Mouse (Mus musculus) stomach, embryonic 14.5 days (tissue): ENCODE results near the gene Fau. TPM values are rescaled to one million over a fixed set of nuclear protein-coding genes. Genes with fewer than 3 reads are reported as not detected.

Experiments used
- ATAC-seq: fragments of 200-750 bp; cut with Nextera tagmentation; 2 replicates; pipeline ENCODE4 v1.8.0; 2017; ENCODE audit warnings: low read depth, moderate TSS enrichment; ENCODE audit not compliant: insufficient number of reproducible peaks, insufficient read depth, low FRiP score
- H3K27ac ChIP-seq: fragments of 300-500 bp; sonication (generic); 2 replicates; pipeline ENCODE4 v1.5.1; 2014; ENCODE audit warnings: mild to moderate bottlenecking, low read length, moderate library complexity, mixed read lengths
- H3K27me3 ChIP-seq: fragments of 300-500 bp; sonication (generic); 2 replicates; pipeline ENCODE4 v1.6.1; 2014; ENCODE audit warnings: low read length, control low read depth, mixed read lengths; ENCODE audit not compliant: control insufficient read depth, insufficient read depth
- H3K36me3 ChIP-seq: fragments of 300-500 bp; sonication (generic); 2 replicates; pipeline ENCODE4 v1.6.1; 2014; ENCODE audit warnings: mild to moderate bottlenecking, control low read depth, low read length, moderate library complexity, mixed read lengths; ENCODE audit not compliant: control insufficient read depth, insufficient read depth
- H3K4me1 ChIP-seq: fragments of 300-500 bp; sonication (generic); 2 replicates; pipeline ENCODE4 v1.6.1; 2014; ENCODE audit warnings: low read length, control low read depth, mixed read lengths; ENCODE audit not compliant: control insufficient read depth, insufficient read depth
- H3K4me2 ChIP-seq: fragments of 300-500 bp; sonication (generic); replicated peaks from 2 replicates; pipeline ENCODE4 v1.6.1; 2014; ENCODE audit warnings: low read depth, low read length, control low read depth
- H3K4me3 ChIP-seq: fragments of 300-500 bp; sonication (generic); 2 replicates; pipeline ENCODE4 v1.5.1; 2014; ENCODE audit warnings: low read depth, low read length, control low read depth
- H3K9ac ChIP-seq: fragments of 300-500 bp; sonication (generic); replicated peaks from 2 replicates; pipeline ENCODE4 v1.6.1; 2014; ENCODE audit warnings: low read depth, mild to moderate bottlenecking, control low read depth, low read length, moderate library complexity, mixed read lengths
- H3K9me3 ChIP-seq: fragments of 300-500 bp; sonication (generic); 2 replicates; pipeline ENCODE4 v1.6.1; 2016; ENCODE audit warnings: low read depth, low read length, control low read depth; ENCODE audit not compliant: control insufficient read depth
- WGBS: fragments of 180-500 bp; shearing (Covaris S2); extraction: QIAGEN DNeasy Blood & Tissue Kit; methylation state at CpG from one replicate; pipeline ENCODE4 v1.1.7; 2014; 5-methylcytosine and 5-hydroxymethylcytosine counted together
- polyA plus RNA-seq: library from polyadenylated mRNA; unstranded; fragments of >200 nt; fragmentation: Nextera tagmentation; extraction: Ambion mirVana; gene quantifications from 2 replicates; pipeline ENCODE4 v1.2.1, GENCODE M21; 2014

The Fau gene
- polyA plus RNA-seq = 902 and 945 TPM in 2 replicates

DNA sequence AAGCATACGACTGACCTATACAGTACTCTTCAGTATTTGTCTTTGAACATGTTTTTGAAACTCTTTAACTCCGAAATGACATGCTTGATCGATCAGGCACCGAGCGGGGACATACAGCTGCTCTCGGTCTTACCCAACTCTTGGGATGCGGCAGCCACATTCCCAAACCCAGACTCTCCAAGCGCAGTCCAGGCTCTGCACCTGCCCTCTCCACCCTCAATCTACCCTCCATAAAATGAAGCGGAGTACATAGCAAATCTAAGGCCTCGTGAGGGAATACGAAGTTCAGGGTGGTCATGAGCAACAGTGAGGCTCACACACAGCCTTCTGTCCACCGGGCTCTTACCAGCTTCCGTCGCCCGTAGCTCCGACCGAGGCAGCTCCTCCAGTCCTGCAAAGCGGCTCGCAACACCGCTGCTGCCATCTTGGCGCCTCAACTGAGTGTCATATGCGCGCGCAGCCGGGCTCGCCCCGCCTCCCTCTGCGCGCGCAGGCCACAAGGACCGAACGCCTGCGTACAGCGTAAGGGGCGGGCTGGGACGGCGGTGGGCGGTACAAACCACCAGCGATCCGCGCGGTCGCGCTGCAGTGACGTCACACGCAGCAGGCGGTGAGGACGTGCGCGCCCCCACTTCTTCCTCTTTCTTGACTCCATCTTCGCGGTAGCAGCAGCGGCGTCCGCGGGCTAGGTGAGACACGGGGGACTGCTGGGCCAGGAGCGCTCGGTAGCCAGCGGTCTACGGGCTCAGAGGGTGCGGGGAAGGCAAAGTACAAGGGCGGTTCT, at the start of gene Fau, which contains the start of gene Mrpl49:
Gene Fau, plus strand, starts transcription at position 532 of the 784 bp plus-strand sequence.
Gene Mrpl49, minus strand, starts transcription at position 473 of the 784 bp plus-strand sequence.
- Histone ChIP-seq H3K27me3 (no peaks in the 10 kb centered on the region), H3K9ac (peak within 1 kb of the TSS; percentile 86), H3K9me3 (no peaks in the 10 kb centered on the region), H3K27ac (peak within 1 kb of the TSS; percentile 67; the same call in 1 of the 2 replicates), H3K4me3 (peak within 1 kb of the TSS; percentile 89), H3K4me2 (peak within 1 kb of the TSS; percentile 85), H3K36me3 (peaks cover 39% of the 10 kb centered on the region), H3K4me1 (peaks cover 16% of the 10 kb centered on the region)
- under 1% methylated on average over 63 of the region's 63 CpGs for WGBS
- peak; percentile 88 for ATAC-seq

DNA sequence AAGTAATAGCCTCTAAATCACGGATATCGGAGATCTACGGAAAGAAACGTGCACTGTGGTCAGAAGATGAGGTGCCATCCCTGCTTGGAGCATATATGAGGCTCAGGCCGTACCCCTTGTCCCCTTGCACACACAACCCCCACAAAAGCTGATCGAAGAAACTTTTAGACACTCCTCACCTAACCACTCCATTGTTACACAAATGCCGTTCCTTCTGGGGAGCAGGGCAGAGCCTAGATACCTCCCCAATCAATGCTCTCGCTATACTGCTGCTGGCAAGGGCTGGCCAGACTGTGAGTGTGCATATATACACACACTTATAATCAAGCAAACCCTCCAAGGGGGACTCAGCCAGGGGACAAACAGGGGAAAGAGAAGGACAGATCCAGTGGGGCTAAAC, 48.5 kb upstream of the Fau start:
- no peaks in the 10 kb centered on the region for H3K4me1 ChIP-seq

DNA sequence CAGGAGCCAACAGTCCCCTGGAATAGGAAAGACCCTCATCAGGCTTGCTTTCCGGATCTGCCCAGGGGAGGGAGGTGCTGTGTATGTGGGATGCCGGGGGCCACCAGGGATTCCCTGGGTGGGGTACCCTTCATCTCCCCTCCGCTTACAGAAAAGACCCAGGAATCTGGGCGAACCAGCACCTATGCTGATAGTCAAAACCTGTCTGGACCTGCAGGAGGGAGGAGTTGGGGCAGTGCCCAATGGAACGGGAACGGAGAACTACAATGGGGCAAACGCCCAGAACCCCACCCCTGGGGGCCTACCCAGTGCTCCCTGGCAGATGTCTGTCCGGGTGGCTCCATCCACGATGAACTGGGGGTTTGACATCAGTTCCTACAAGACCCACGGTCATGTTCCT, 44.0 kb upstream of the Fau start:
- Histone ChIP-seq H3K9ac (no peak overlapping the region), H3K4me3 (no peak overlapping the region), H3K27ac (no peak overlapping the region), H3K4me1 (0 out of 2 replicates have a peak, but pooled peaks cover 3% of the 10 kb centered on the region), H3K27me3 (no peaks in the 10 kb centered on the region), H3K4me2 (0 out of 2 replicates have a peak overlapping the region, but pooled peaks have one; percentile 90), H3K9me3 (no peaks in the 10 kb centered on the region), H3K36me3 (no peaks in the 10 kb centered on the region; the same call in 1 of the 2 replicates)
- WGBS = 83% methylated on average over 10 of the region's 10 CpGs
- no peak for ATAC-seq

More for the DNA sequence above, 48.5 kb upstream of the Fau start:
- 83% methylated on average over 8 of the region's 8 CpGs for WGBS
- H3K4me2 ChIP-seq = no peak overlapping the region
- no peak for ATAC-seq
- H3K9ac ChIP-seq = no peak overlapping the region
- H3K27me3 ChIP-seq = no peaks in the 10 kb centered on the region
- H3K9me3 ChIP-seq = no peaks in the 10 kb centered on the region
- H3K4me3 ChIP-seq = no peak overlapping the region
- H3K27ac ChIP-seq = no peak overlapping the region
- peaks cover 3% of the 10 kb centered on the region for H3K36me3 ChIP-seq

DNA sequence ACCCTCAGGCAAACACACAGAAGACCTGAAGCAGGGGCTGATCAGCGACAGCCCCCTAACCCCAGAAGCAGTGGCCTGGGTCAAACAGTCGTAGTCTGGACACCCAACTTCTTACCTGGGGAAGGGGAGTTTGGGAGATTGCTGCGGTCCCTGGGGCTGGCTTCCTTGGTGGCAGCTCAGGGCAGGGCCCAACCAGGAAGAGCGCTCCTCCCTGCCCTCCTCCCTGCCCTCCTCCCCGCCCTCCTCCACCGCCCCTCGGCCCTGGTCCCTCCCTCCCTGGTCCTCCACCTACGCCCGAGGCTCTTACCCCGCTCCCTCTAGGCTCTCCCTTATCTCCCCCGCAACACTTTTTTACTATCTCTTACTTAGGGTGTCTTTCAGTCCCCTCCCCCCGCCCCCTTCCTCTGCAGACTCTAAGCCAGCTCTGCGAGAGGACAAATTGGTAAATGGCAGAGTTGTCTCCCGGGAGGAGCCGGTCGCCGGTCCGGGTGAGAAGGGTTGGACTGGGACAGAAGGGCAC, 42.6 kb upstream of the Fau start:
- H3K4me2 ChIP-seq = peak overlapping the region; percentile 90
- 4% methylated on average over 17 of the region's 18 CpGs for WGBS
- H3K27me3 ChIP-seq = no peaks in the 10 kb centered on the region
- H3K9ac ChIP-seq = peak overlapping the region; percentile 45
- peak; percentile 83 for ATAC-seq
- no peaks in the 10 kb centered on the region; the same call in 1 of the 2 replicates for H3K36me3 ChIP-seq
- 0 out of 2 replicates have a peak, but pooled peaks cover 3% of the 10 kb centered on the region for H3K4me1 ChIP-seq
- peak overlapping the region; percentile 50 for H3K4me3 ChIP-seq
- H3K27ac ChIP-seq = peak overlapping the region; percentile 59; the same call in 1 of the 2 replicates
- H3K9me3 ChIP-seq = no peaks in the 10 kb centered on the region

GRCm38 (mm10) chr19:6015511-6016315, 41.9 kb upstream of the Fau start, which contains the start of gene Capn1:
TSS of gene Capn1 (minus strand) at chr19:6015897.
- ATAC-seq = peak; percentile 68
- Histone ChIP-seq H3K4me3 (peak within 1 kb of the TSS; percentile 50), H3K4me1 (0 out of 2 replicates have a peak, but pooled peaks cover 3% of the 10 kb centered on the region), H3K27me3 (no peaks in the 10 kb centered on the region), H3K9me3 (no peaks in the 10 kb centered on the region), H3K36me3 (no peaks in the 10 kb centered on the region; the same call in 1 of the 2 replicates), H3K4me2 (peak within 1 kb of the TSS; percentile 90), H3K9ac (peak within 1 kb of the TSS; percentile 45), H3K27ac (peak within 1 kb of the TSS; percentile 59; the same call in 1 of the 2 replicates)
- 2% methylated on average over 40 of the region's 40 CpGs for WGBS

DNA sequence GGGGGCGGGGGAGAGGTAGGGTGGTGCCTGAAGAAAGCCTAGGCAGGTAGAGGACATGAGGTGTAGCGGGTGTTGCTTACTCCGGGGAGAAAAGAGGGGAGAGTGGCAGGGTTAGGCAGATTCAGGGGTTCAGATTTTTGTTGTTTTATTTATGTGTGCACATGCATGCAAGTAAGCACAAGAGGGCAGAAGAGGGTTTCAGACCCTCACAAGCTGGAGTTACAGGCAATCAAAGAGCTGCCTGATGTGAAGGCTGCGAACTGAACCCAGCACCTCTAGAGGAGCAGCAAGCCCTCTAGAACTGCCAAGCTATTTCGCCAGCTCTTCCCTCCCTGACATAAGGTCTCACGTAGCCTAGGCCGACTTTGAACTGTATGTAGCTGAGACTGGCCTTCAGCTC, 41.1 kb upstream of the Fau start:
- Histone ChIP-seq H3K27ac (no peak overlapping the region), H3K4me1 (0 out of 2 replicates have a peak, but pooled peaks cover 3% of the 10 kb centered on the region), H3K4me3 (no peak overlapping the region), H3K4me2 (no peak overlapping the region), H3K36me3 (no peaks in the 10 kb centered on the region), H3K27me3 (no peaks in the 10 kb centered on the region), H3K9me3 (no peaks in the 10 kb centered on the region), H3K9ac (no peak overlapping the region)
- no peak for ATAC-seq
- 56% methylated on average over 7 of the region's 7 CpGs for WGBS

DNA sequence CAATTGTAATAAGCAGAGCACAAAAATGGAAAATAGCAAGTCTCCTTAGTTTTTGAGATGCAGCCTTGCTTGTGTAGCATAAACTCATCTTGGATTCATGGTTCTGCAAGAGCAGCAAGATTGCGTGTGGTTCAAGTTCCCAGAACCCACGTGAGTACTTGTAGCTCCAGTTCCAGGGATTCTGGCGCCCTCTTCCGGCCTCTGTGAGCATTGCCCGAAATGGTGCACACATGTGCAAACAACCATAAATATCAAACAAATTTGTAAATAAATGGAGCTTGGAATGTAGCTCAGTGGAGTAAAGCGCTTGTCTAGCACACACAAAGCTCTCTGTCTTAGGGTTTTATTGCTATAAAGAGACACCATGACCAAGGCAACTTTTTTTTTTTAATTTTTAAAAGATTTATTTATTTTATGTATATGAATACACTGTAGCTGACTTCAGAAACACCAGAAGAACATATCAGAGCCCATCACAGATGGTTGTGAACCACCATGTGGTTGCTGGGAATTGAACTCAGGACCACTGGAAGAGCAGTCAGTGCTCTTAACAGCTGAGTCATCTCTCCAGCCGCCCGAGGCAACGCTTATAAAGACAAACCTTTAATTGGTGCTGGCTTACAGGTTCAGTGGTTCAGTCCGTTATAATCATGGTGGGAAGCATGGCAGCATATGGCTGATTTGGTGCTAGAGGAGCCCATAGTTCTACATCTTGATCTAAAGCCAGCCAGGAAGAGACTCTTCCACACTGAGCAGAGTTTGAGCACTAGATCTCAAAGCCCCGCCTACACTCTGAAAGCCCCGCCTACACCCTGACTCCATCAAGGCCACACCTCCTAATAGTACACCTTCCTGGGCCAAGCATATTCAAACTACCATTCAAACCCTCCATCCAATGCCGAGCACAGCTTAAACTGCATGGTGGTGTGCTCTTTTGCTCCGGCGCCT, 39.2 kb upstream of the Fau start:
- H3K27me3 ChIP-seq = no peaks in the 10 kb centered on the region
- H3K27ac ChIP-seq = no peak overlapping the region
- no peaks in the 10 kb centered on the region for H3K9me3 ChIP-seq
- no peaks in the 10 kb centered on the region for H3K36me3 ChIP-seq
- H3K4me3 ChIP-seq = no peak overlapping the region
- 29% methylated on average over 15 of the region's 15 CpGs for WGBS
- 0 out of 2 replicates have a peak, but pooled peaks cover 3% of the 10 kb centered on the region for H3K4me1 ChIP-seq
- no peak overlapping the region for H3K4me2 ChIP-seq
- H3K9ac ChIP-seq = no peak overlapping the region
- ATAC-seq = no peak
